Mouse (Mus musculus): Measurements from ENCODE around the gene Olfr606.
"Not testable (repeated sequence)": the region's sequence is repeated elsewhere in the genome, so short reads cannot be mapped to it uniquely, and the experiment has no call there.

The Olfr606 gene

GRCm38 (mm10) chr7:103448746-103449145 lies at the start of gene Olfr606:
Olfr606 (plus strand) TSS chr7:103449046.
- no peak for TF ChIP-seq POU5F1 (IDR thresholded peaks at IDR 0.05; ENCODE audit: borderline replicate concordance, low read length)
- TF ChIP-seq NANOG (IDR thresholded peaks at IDR 0.05; ENCODE audit: borderline replicate concordance, low read length), result no peak
- TF ChIP-seq CTCF (conservative IDR thresholded peaks at IDR 0.05; ENCODE audit: low read length), result no peak
- Histone ChIP-seq H3K36me3 (ENCODE audit: insufficient read depth, low read length) (no peaks in the 10 kb centered on the region), H3K4me1 (replicated peaks; ENCODE audit: low read depth, low read length) (no peaks in the 10 kb centered on the region), H3K27me3 (ENCODE audit: insufficient read depth, low read length) (no peaks in the 10 kb centered on the region), H3K9me3 (ENCODE audit: low read length) (no peaks in the 10 kb centered on the region), H3K4me3 (replicated peaks; ENCODE audit: low read length) (no peak within 1 kb of the TSS)

- H3K9me3 ChIP-seq (ENCODE audit: low read length), result peaks cover 16% of the 10 kb centered on the region
- not testable (repeated sequence) for H3K36me3 ChIP-seq (ENCODE audit: insufficient read depth, low read length); H3K27me3 ChIP-seq (ENCODE audit: insufficient read depth, low read length)
Observed at GRCm38 (mm10) chr7:103406521-103407055, 42.3 kb upstream of the Olfr606 start.

DNA sequence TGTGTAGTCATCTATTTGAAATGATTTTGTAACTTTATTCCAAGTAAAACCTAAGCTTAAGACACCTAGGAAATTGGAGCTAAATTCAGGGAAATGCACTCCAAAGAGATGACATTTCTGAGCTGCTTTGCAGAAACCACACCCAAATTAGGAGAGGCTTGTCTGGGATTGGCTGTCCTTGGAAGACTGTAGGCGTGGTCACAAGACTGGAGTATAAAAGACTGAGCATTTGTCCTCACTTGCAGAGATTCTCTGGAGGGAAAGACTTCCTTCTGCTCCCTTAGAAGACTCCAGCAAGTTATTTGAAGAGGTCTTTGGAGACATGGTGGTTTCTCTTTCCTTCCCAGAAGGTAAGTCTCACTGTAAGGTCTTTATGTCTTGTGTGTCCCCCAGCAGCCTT lies 34.1 kb upstream of the Olfr606 start, which contains the start of gene Usp17lc:
Gene Usp17lc, plus strand, starts transcription at position 301 of the 400 bp plus-strand sequence.
- H3K36me3 ChIP-seq (ENCODE audit: insufficient read depth, low read length); H3K4me1 ChIP-seq (replicated peaks; ENCODE audit: low read depth, low read length); H3K9me3 ChIP-seq (ENCODE audit: low read length); H3K4me3 ChIP-seq (replicated peaks; ENCODE audit: low read length); H3K27me3 ChIP-seq (ENCODE audit: insufficient read depth, low read length): not testable (repeated sequence)

More at GRCm38 (mm10) chr7:103406521-103407055, 42.3 kb upstream of the Olfr606 start:
- not testable (repeated sequence) for H3K4me3 ChIP-seq (replicated peaks; ENCODE audit: low read length); H3K4me1 ChIP-seq (replicated peaks; ENCODE audit: low read depth, low read length)

- Histone ChIP-seq H3K27me3 (ENCODE audit: insufficient read depth, low read length) (no peaks in the 10 kb centered on the region), H3K9me3 (ENCODE audit: low read length) (no peaks in the 10 kb centered on the region)
Observed at GRCm38 (mm10) chr7:103445339-103445738, 3.5 kb upstream of the Olfr606 start, which contains the start of gene Olfr605. Olfr605 (minus strand) TSS chr7:103445439.

GRCm38 (mm10) chr7:103460590-103460989 lies 11.7 kb downstream of the Olfr606 start:
- Histone ChIP-seq H3K4me1 (replicated peaks; ENCODE audit: low read depth, low read length) (no peaks in the 10 kb centered on the region), H3K27me3 (ENCODE audit: insufficient read depth, low read length) (no peaks in the 10 kb centered on the region), H3K9me3 (ENCODE audit: low read length) (no peaks in the 10 kb centered on the region), H3K36me3 (ENCODE audit: insufficient read depth, low read length) (no peaks in the 10 kb centered on the region), H3K4me3 (replicated peaks; ENCODE audit: low read length) (no peak overlapping the region)
- TF ChIP-seq POU5F1 (IDR thresholded peaks at IDR 0.05; ENCODE audit: borderline replicate concordance, low read length), result no peak
- no peak for TF ChIP-seq CTCF (conservative IDR thresholded peaks at IDR 0.05; ENCODE audit: low read length)
- TF ChIP-seq NANOG (IDR thresholded peaks at IDR 0.05; ENCODE audit: borderline replicate concordance, low read length), result no peak

More at GRCm38 (mm10) chr7:103445339-103445738, 3.5 kb upstream of the Olfr606 start, which contains the start of gene Olfr605:
- H3K4me1 ChIP-seq (replicated peaks; ENCODE audit: low read depth, low read length), result no peaks in the 10 kb centered on the region
- H3K4me3 ChIP-seq (replicated peaks; ENCODE audit: low read length), result no peak within 1 kb of the TSS
- no peaks in the 10 kb centered on the region for H3K36me3 ChIP-seq (ENCODE audit: insufficient read depth, low read length)
- no peak for TF ChIP-seq POU5F1 (IDR thresholded peaks at IDR 0.05; ENCODE audit: borderline replicate concordance, low read length)
- TF ChIP-seq NANOG (IDR thresholded peaks at IDR 0.05; ENCODE audit: borderline replicate concordance, low read length), result no peak
- no peak for TF ChIP-seq CTCF (conservative IDR thresholded peaks at IDR 0.05; ENCODE audit: low read length)

- Histone ChIP-seq H3K27me3 (ENCODE audit: insufficient read depth, low read length) (no peaks in the 10 kb centered on the region), H3K4me1 (replicated peaks; ENCODE audit: low read depth, low read length) (no peaks in the 10 kb centered on the region), H3K36me3 (ENCODE audit: insufficient read depth, low read length) (no peaks in the 10 kb centered on the region), H3K4me3 (replicated peaks; ENCODE audit: low read length) (no peak within 1 kb of the TSS), H3K9me3 (ENCODE audit: low read length) (no peaks in the 10 kb centered on the region)
- no peak for TF ChIP-seq NANOG (IDR thresholded peaks at IDR 0.05; ENCODE audit: borderline replicate concordance, low read length)
- TF ChIP-seq CTCF (conservative IDR thresholded peaks at IDR 0.05; ENCODE audit: low read length), result no peak
- TF ChIP-seq POU5F1 (IDR thresholded peaks at IDR 0.05; ENCODE audit: borderline replicate concordance, low read length), result no peak
Observed at GRCm38 (mm10) chr7:103469577-103469976, 20.7 kb downstream of the Olfr606 start, which contains the start of gene Olfr608. Olfr608 (plus strand) TSS chr7:103469877.

DNA sequence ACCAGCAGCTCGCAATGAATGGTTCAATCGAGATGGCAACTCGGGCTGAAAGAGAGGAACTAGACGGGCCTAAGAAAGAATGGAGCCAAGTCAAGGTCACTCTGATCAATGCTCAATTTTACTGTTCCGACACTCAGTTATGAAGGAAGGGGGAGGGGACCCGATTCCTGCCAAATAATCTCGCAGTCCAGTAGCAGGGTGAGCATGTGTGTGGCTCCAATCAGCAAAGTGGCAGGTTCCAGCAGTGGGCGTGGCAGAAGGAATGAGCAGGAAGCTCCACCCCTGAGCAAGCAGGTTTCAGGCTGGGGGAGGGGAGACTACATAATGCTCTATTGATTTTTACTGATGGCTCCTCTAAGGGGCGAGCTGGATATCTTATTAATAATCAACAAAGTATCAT lies 28.3 kb downstream of the Olfr606 start:
- H3K36me3 ChIP-seq (ENCODE audit: insufficient read depth, low read length); H3K27me3 ChIP-seq (ENCODE audit: insufficient read depth, low read length); H3K4me1 ChIP-seq (replicated peaks; ENCODE audit: low read depth, low read length); H3K4me3 ChIP-seq (replicated peaks; ENCODE audit: low read length): not testable (repeated sequence)
- H3K9me3 ChIP-seq (ENCODE audit: low read length), result peaks cover 21% of the 10 kb centered on the region

- H3K36me3 ChIP-seq (ENCODE audit: insufficient read depth, low read length), result no peaks in the 10 kb centered on the region
- no peak within 1 kb of the TSS for H3K4me3 ChIP-seq (replicated peaks; ENCODE audit: low read length)
- TF ChIP-seq POU5F1 (IDR thresholded peaks at IDR 0.05; ENCODE audit: borderline replicate concordance, low read length), result no peak
- no peak for TF ChIP-seq NANOG (IDR thresholded peaks at IDR 0.05; ENCODE audit: borderline replicate concordance, low read length)
- TF ChIP-seq CTCF (conservative IDR thresholded peaks at IDR 0.05; ENCODE audit: low read length), result no peak
- no peaks in the 10 kb centered on the region for H3K9me3 ChIP-seq (ENCODE audit: low read length)
- H3K4me1 ChIP-seq (replicated peaks; ENCODE audit: low read depth, low read length), result no peaks in the 10 kb centered on the region
- no peaks in the 10 kb centered on the region for H3K27me3 ChIP-seq (ENCODE audit: insufficient read depth, low read length)
Observed at GRCm38 (mm10) chr7:103497962-103498361, 49.1 kb downstream of the Olfr606 start, which contains the start of gene Olfr609. Olfr609 (minus strand) TSS chr7:103498062.

Data from E14TG2a.4 (cell line).